Mouse (Mus musculus) mouse trophoblast stem cell (cell line): Measurements from ENCODE around the gene Qtrt1.

Experiments
- in situ Hi-C, 2 experiments: fragments of 300-500 bp; cut with MseI, MboI; formaldehyde crosslinking; loops; 2 replicates in 1 of 2; 3 replicates in 1 of 2; pipeline ENCODE4 v1.15.1; 2025

The Qtrt1 gene

GRCm38 (mm10) chr9:21411669-21412550, at the start of gene Qtrt1:
Gene Qtrt1 (plus strand): TSS chr9:21411837.
- in situ Hi-C loops, result no loop called here

GRCm38 (mm10) chr9:21366541-21367220, 45.0 kb upstream of the Qtrt1 start:
- in situ Hi-C loops, result no loop called here

- in situ Hi-C loops, result no loop called here
Observed at GRCm38 (mm10) chr9:21367357-21368111, 44.1 kb upstream of the Qtrt1 start, which contains the start of gene Ilf3. Gene Ilf3 (plus strand): TSS chr9:21367871.

GRCm38 (mm10) chr9:21368131-21368584, 43.5 kb upstream of the Qtrt1 start:
- in situ Hi-C loops, result no loop called here

- in situ Hi-C loops, result no loop called here
Observed at GRCm38 (mm10) chr9:21369080-21369479, 42.6 kb upstream of the Qtrt1 start.

- in situ Hi-C loops, result no loop called here
Observed at GRCm38 (mm10) chr9:21370876-21371275, 40.8 kb upstream of the Qtrt1 start.

- in situ Hi-C loops, result no loop called here
Observed at GRCm38 (mm10) chr9:21372508-21372907, 39.1 kb upstream of the Qtrt1 start.

GRCm38 (mm10) chr9:21379195-21379594, 32.4 kb upstream of the Qtrt1 start:
- in situ Hi-C loops, result no loop called here

GRCm38 (mm10) chr9:21380868-21381267, 30.8 kb upstream of the Qtrt1 start:
- in situ Hi-C loops, result no loop called here

GRCm38 (mm10) chr9:21383966-21384365, 27.7 kb upstream of the Qtrt1 start:
- in situ Hi-C loops, result no loop called here

GRCm38 (mm10) chr9:21392646-21393175, 18.9 kb upstream of the Qtrt1 start:
- in situ Hi-C loops, result no loop called here

GRCm38 (mm10) chr9:21395692-21396091, 15.9 kb upstream of the Qtrt1 start:
- in situ Hi-C loops, result no loop called here

GRCm38 (mm10) chr9:21397170-21397569, 14.5 kb upstream of the Qtrt1 start:
- in situ Hi-C loops, result no loop called here

GRCm38 (mm10) chr9:21401042-21401441, 10.6 kb upstream of the Qtrt1 start:
- in situ Hi-C loops, result no loop called here

GRCm38 (mm10) chr9:21402764-21403253, 8.8 kb upstream of the Qtrt1 start:
- in situ Hi-C loops, result no loop called here

- in situ Hi-C loops, result no loop called here
Observed at GRCm38 (mm10) chr9:21403745-21404144, 7.9 kb upstream of the Qtrt1 start.

GRCm38 (mm10) chr9:21405525-21405924, 6.1 kb upstream of the Qtrt1 start:
- in situ Hi-C loops, result no loop called here

- in situ Hi-C loops, result no loop called here
Observed at GRCm38 (mm10) chr9:21407951-21408350, 3.7 kb upstream of the Qtrt1 start.

GRCm38 (mm10) chr9:21408624-21409023, 3.0 kb upstream of the Qtrt1 start:
- in situ Hi-C loops, result no loop called here

GRCm38 (mm10) chr9:21409592-21410317, 1.9 kb upstream of the Qtrt1 start:
- in situ Hi-C loops, result no loop called here

- in situ Hi-C loops, result no loop called here
Observed at GRCm38 (mm10) chr9:21417866-21418265, 6.2 kb downstream of the Qtrt1 start.
